Mouse (Mus musculus): ENCODE measurements at regions not wholly inside any gene's neighbourhood (a gene's known extent, or its start where the extent isn't known, plus 50 kb on each side); places are given as distances from the start of the nearest gene placed in this dataset.

GRCm38 (mm10) chr7:72027006-72027405 lies 279.4 kb downstream of the Mctp2 start:
- no peak for ATAC-seq
- 81% methylated on average over 6 of the region's 6 CpGs for WGBS
- Histone ChIP-seq H3K4me2 (ENCODE audit: low read depth, low read length) (no peak overlapping the region), H3K27me3 (replicated peaks; ENCODE audit: control insufficient read depth, insufficient read depth, low read length) (no peaks in the 10 kb centered on the region), H3K36me3 (ENCODE audit: control insufficient read depth, insufficient read depth, low read length) (no peaks in the 10 kb centered on the region), H3K4me3 (ENCODE audit: low read length) (no peak overlapping the region), H3K9me3 (ENCODE audit: control insufficient read depth, low read length) (no peaks in the 10 kb centered on the region), H3K27ac (ENCODE audit: low read length) (no peak overlapping the region), H3K9ac (ENCODE audit: low read depth, low read length) (no peak overlapping the region), H3K4me1 (ENCODE audit: control insufficient read depth, insufficient read depth, low read length) (no peaks in the 10 kb centered on the region)

GRCm38 (mm10) chr7:72009115-72009514 lies 297.3 kb downstream of the Mctp2 start:
- Histone ChIP-seq H3K4me3 (ENCODE audit: low read length) (no peak overlapping the region), H3K9ac (ENCODE audit: low read depth, low read length) (no peak overlapping the region), H3K4me2 (ENCODE audit: low read depth, low read length) (no peak overlapping the region), H3K27me3 (replicated peaks; ENCODE audit: control insufficient read depth, insufficient read depth, low read length) (no peaks in the 10 kb centered on the region), H3K36me3 (ENCODE audit: control insufficient read depth, insufficient read depth, low read length) (no peaks in the 10 kb centered on the region), H3K4me1 (ENCODE audit: control insufficient read depth, insufficient read depth, low read length) (no peaks in the 10 kb centered on the region), H3K9me3 (ENCODE audit: control insufficient read depth, low read length) (no peaks in the 10 kb centered on the region), H3K27ac (ENCODE audit: low read length) (no peak overlapping the region)
- no peak for ATAC-seq
- 74% methylated on average over 11 of the region's 11 CpGs for WGBS

GRCm38 (mm10) chr7:72004311-72004710 lies 302.1 kb downstream of the Mctp2 start:
- Histone ChIP-seq H3K9ac (ENCODE audit: low read depth, low read length) (no peak overlapping the region), H3K27me3 (replicated peaks; ENCODE audit: control insufficient read depth, insufficient read depth, low read length) (no peaks in the 10 kb centered on the region), H3K27ac (ENCODE audit: low read length) (no peak overlapping the region), H3K9me3 (ENCODE audit: control insufficient read depth, low read length) (no peaks in the 10 kb centered on the region), H3K4me3 (ENCODE audit: low read length) (no peak overlapping the region), H3K4me2 (ENCODE audit: low read depth, low read length) (no peak overlapping the region), H3K36me3 (ENCODE audit: control insufficient read depth, insufficient read depth, low read length) (no peaks in the 10 kb centered on the region), H3K4me1 (ENCODE audit: control insufficient read depth, insufficient read depth, low read length) (no peaks in the 10 kb centered on the region)
- ATAC-seq, result no peak
- 81% methylated on average over 3 of the region's 3 CpGs for WGBS

- Histone ChIP-seq H3K27me3 (replicated peaks; ENCODE audit: control insufficient read depth, insufficient read depth, low read length) (no peaks in the 10 kb centered on the region), H3K36me3 (ENCODE audit: control insufficient read depth, insufficient read depth, low read length) (no peaks in the 10 kb centered on the region), H3K4me3 (ENCODE audit: low read length) (no peak overlapping the region), H3K27ac (ENCODE audit: low read length) (no peak overlapping the region), H3K4me2 (ENCODE audit: low read depth, low read length) (no peak overlapping the region), H3K9me3 (ENCODE audit: control insufficient read depth, low read length) (no peaks in the 10 kb centered on the region), H3K4me1 (ENCODE audit: control insufficient read depth, insufficient read depth, low read length) (no peaks in the 10 kb centered on the region), H3K9ac (ENCODE audit: low read depth, low read length) (no peak overlapping the region)
- WGBS, result 78% methylated on average over 3 of the region's 3 CpGs
- no peak for ATAC-seq
Measured at GRCm38 (mm10) chr7:71992526-71992925, 313.9 kb downstream of the Mctp2 start.

- Histone ChIP-seq H3K36me3 (ENCODE audit: control insufficient read depth, insufficient read depth, low read length) (no peaks in the 10 kb centered on the region), H3K9ac (ENCODE audit: low read depth, low read length) (no peak overlapping the region), H3K4me3 (ENCODE audit: low read length) (no peak overlapping the region), H3K4me2 (ENCODE audit: low read depth, low read length) (no peak overlapping the region), H3K27me3 (replicated peaks; ENCODE audit: control insufficient read depth, insufficient read depth, low read length) (no peaks in the 10 kb centered on the region), H3K9me3 (ENCODE audit: control insufficient read depth, low read length) (no peaks in the 10 kb centered on the region), H3K4me1 (ENCODE audit: control insufficient read depth, insufficient read depth, low read length) (no peaks in the 10 kb centered on the region), H3K27ac (ENCODE audit: low read length) (no peak overlapping the region)
- WGBS, result 63% methylated on average over 3 of the region's 3 CpGs
- no peak for ATAC-seq
Measured at GRCm38 (mm10) chr7:71991835-71992234, 314.6 kb downstream of the Mctp2 start.

- Histone ChIP-seq H3K27ac (ENCODE audit: low read length) (no peak overlapping the region), H3K9ac (ENCODE audit: low read depth, low read length) (no peak overlapping the region), H3K9me3 (ENCODE audit: control insufficient read depth, low read length) (no peaks in the 10 kb centered on the region), H3K4me2 (ENCODE audit: low read depth, low read length) (no peak overlapping the region), H3K27me3 (replicated peaks; ENCODE audit: control insufficient read depth, insufficient read depth, low read length) (no peaks in the 10 kb centered on the region), H3K36me3 (ENCODE audit: control insufficient read depth, insufficient read depth, low read length) (no peaks in the 10 kb centered on the region), H3K4me1 (ENCODE audit: control insufficient read depth, insufficient read depth, low read length) (no peaks in the 10 kb centered on the region), H3K4me3 (ENCODE audit: low read length) (no peak overlapping the region)
- 90% methylated on average over 4 of the region's 4 CpGs for WGBS
- no peak for ATAC-seq
Measured at GRCm38 (mm10) chr7:71991206-71991605, 315.2 kb downstream of the Mctp2 start.

- H3K9ac ChIP-seq (ENCODE audit: low read depth, low read length), result no peak overlapping the region
- no peak overlapping the region for H3K4me2 ChIP-seq (ENCODE audit: low read depth, low read length)
- H3K4me3 ChIP-seq (ENCODE audit: low read length), result no peak overlapping the region
- no peak overlapping the region for H3K27ac ChIP-seq (ENCODE audit: low read length)
- H3K36me3 ChIP-seq (ENCODE audit: control insufficient read depth, insufficient read depth, low read length), result no peaks in the 10 kb centered on the region
- H3K4me1 ChIP-seq (ENCODE audit: control insufficient read depth, insufficient read depth, low read length), result no peaks in the 10 kb centered on the region
- no peaks in the 10 kb centered on the region for H3K9me3 ChIP-seq (ENCODE audit: control insufficient read depth, low read length)
- ATAC-seq, result no peak
- 57% methylated on average over 4 of the region's 4 CpGs for WGBS
- H3K27me3 ChIP-seq (replicated peaks; ENCODE audit: control insufficient read depth, insufficient read depth, low read length), result no peaks in the 10 kb centered on the region
Measured at GRCm38 (mm10) chr7:71966015-71966414, 340.4 kb downstream of the Mctp2 start.

GRCm38 (mm10) chr7:71963456-71963855 lies 343.0 kb downstream of the Mctp2 start:
- no peak overlapping the region for H3K9ac ChIP-seq (ENCODE audit: low read depth, low read length)
- no peak overlapping the region for H3K4me2 ChIP-seq (ENCODE audit: low read depth, low read length)
- no peak overlapping the region for H3K4me3 ChIP-seq (ENCODE audit: low read length)
- no peaks in the 10 kb centered on the region; the same call in 1 of the 2 replicates for H3K4me1 ChIP-seq (ENCODE audit: control insufficient read depth, insufficient read depth, low read length)
- 56% methylated on average over 4 of the region's 4 CpGs for WGBS
- H3K9me3 ChIP-seq (ENCODE audit: control insufficient read depth, low read length), result no peaks in the 10 kb centered on the region
- no peak for ATAC-seq
- no peak overlapping the region for H3K27ac ChIP-seq (ENCODE audit: low read length)
- H3K27me3 ChIP-seq (replicated peaks; ENCODE audit: control insufficient read depth, insufficient read depth, low read length), result no peaks in the 10 kb centered on the region
- no peaks in the 10 kb centered on the region for H3K36me3 ChIP-seq (ENCODE audit: control insufficient read depth, insufficient read depth, low read length)

GRCm38 (mm10) chr7:71962851-71963250 lies 343.6 kb downstream of the Mctp2 start:
- H3K4me2 ChIP-seq (ENCODE audit: low read depth, low read length), result no peak overlapping the region
- no peak overlapping the region for H3K4me3 ChIP-seq (ENCODE audit: low read length)
- H3K9me3 ChIP-seq (ENCODE audit: control insufficient read depth, low read length), result no peaks in the 10 kb centered on the region
- no peak overlapping the region for H3K9ac ChIP-seq (ENCODE audit: low read depth, low read length)
- no peak for ATAC-seq
- H3K4me1 ChIP-seq (ENCODE audit: control insufficient read depth, insufficient read depth, low read length), result no peaks in the 10 kb centered on the region; the same call in 1 of the 2 replicates
- H3K27me3 ChIP-seq (replicated peaks; ENCODE audit: control insufficient read depth, insufficient read depth, low read length), result no peaks in the 10 kb centered on the region
- H3K27ac ChIP-seq (ENCODE audit: low read length), result no peak overlapping the region
- 78% methylated on average over 3 of the region's 3 CpGs for WGBS
- no peaks in the 10 kb centered on the region for H3K36me3 ChIP-seq (ENCODE audit: control insufficient read depth, insufficient read depth, low read length)

GRCm38 (mm10) chr7:71960453-71961230 lies 345.8 kb downstream of the Mctp2 start:
- Histone ChIP-seq H3K4me1 (ENCODE audit: control insufficient read depth, insufficient read depth, low read length) (no peaks in the 10 kb centered on the region; the same call in 1 of the 2 replicates), H3K4me3 (ENCODE audit: low read length) (0 out of 2 replicates have a peak overlapping the region, but pooled peaks have one; percentile 5), H3K27me3 (replicated peaks; ENCODE audit: control insufficient read depth, insufficient read depth, low read length) (no peaks in the 10 kb centered on the region), H3K9me3 (ENCODE audit: control insufficient read depth, low read length) (no peaks in the 10 kb centered on the region), H3K36me3 (ENCODE audit: control insufficient read depth, insufficient read depth, low read length) (no peaks in the 10 kb centered on the region), H3K27ac (ENCODE audit: low read length) (no peak overlapping the region), H3K9ac (ENCODE audit: low read depth, low read length) (no peak overlapping the region), H3K4me2 (ENCODE audit: low read depth, low read length) (peak overlapping the region; percentile 36)
- peak; percentile 92 for ATAC-seq
- WGBS, result 3% methylated on average over 11 of the region's 11 CpGs

All from intestine, embryonic 16.5 days (tissue).